Mouse (Mus musculus) embryonic facial prominence, embryonic 13.5 days (tissue): ENCODE results near the gene Fbln1. TPM values are rescaled to one million over a fixed set of nuclear protein-coding genes. Genes with fewer than 3 reads are reported as not detected.
"Not testable (repeated sequence)": the region's sequence is repeated elsewhere in the genome, so short reads cannot be mapped to it uniquely, and the experiment has no call there.

Experiments used
- ATAC-seq: fragments of 200-750 bp; cut with Nextera tagmentation; 2 replicates; pipeline ENCODE4 v1.8.0; 2017; ENCODE audit warnings: low read depth; ENCODE audit not compliant: insufficient number of reproducible peaks, insufficient read depth, low FRiP score, low TSS enrichment
- H3K27ac ChIP-seq: fragments of 300-500 bp; sonication (generic); 2 replicates; pipeline ENCODE4 v1.5.1; 2015; ENCODE audit warnings: moderate library complexity, mild to moderate bottlenecking, inconsistent platforms
- H3K27me3 ChIP-seq: fragments of 300-500 bp; sonication (generic); 2 replicates; pipeline ENCODE4 v1.6.1; 2015; ENCODE audit warnings: mild to moderate bottlenecking, inconsistent platforms
- H3K36me3 ChIP-seq: fragments of 300-500 bp; sonication (generic); 2 replicates; pipeline ENCODE4 v1.6.1; 2015; ENCODE audit warnings: mild to moderate bottlenecking, inconsistent platforms
- H3K4me1 ChIP-seq: fragments of 300-500 bp; sonication (generic); 2 replicates; pipeline ENCODE4 v1.6.1; 2015; ENCODE audit warnings: inconsistent platforms
- H3K4me2 ChIP-seq: fragments of 300-500 bp; sonication (generic); 2 replicates; pipeline ENCODE4 v1.6.1; 2015; ENCODE audit warnings: moderate library complexity, mild to moderate bottlenecking, inconsistent platforms
- H3K4me3 ChIP-seq: fragments of 300-500 bp; sonication (generic); 2 replicates; pipeline ENCODE4 v1.5.1; 2015; ENCODE audit warnings: mild to moderate bottlenecking, inconsistent platforms
- H3K9ac ChIP-seq: fragments of 300-500 bp; sonication (generic); 2 replicates; pipeline ENCODE4 v1.6.1; 2015; ENCODE audit warnings: mild to moderate bottlenecking, inconsistent platforms
- H3K9me3 ChIP-seq: fragments of 300-500 bp; sonication (generic); 2 replicates; pipeline ENCODE4 v1.6.1; 2016; ENCODE audit warnings: inconsistent platforms
- WGBS: fragments of 180-500 bp; shearing (Covaris S2); methylation state at CpG from one replicate; pipeline ENCODE4 v1.1.7; 2015; ENCODE audit warnings: mixed read lengths; 5-methylcytosine and 5-hydroxymethylcytosine counted together
- polyA plus RNA-seq: library from polyadenylated mRNA; unstranded; fragments of >200 nt; fragmentation: Nextera tagmentation; extraction: Ambion mirVana; gene quantifications from 2 replicates; pipeline ENCODE4 v1.2.1, GENCODE M21; 2015

Fbln1 gene
- polyA plus RNA-seq, 1 experiment from 2014 or later, result 238 TPM

GRCm38 (mm10) chr15:85329096-85329495 is 123.3 kb downstream of the Fbln1 start:
- Histone ChIP-seq H3K4me3 (no peak overlapping the region), H3K4me2 (no peak overlapping the region), H3K9ac (no peak overlapping the region), H3K36me3 (no peaks in the 10 kb centered on the region), H3K27me3 (no peaks in the 10 kb centered on the region), H3K4me1 (no peaks in the 10 kb centered on the region), H3K9me3 (no peaks in the 10 kb centered on the region), H3K27ac (no peak overlapping the region)
- 91% methylated on average over 5 of the region's 5 CpGs for WGBS
- ATAC-seq, result no peak

DNA sequence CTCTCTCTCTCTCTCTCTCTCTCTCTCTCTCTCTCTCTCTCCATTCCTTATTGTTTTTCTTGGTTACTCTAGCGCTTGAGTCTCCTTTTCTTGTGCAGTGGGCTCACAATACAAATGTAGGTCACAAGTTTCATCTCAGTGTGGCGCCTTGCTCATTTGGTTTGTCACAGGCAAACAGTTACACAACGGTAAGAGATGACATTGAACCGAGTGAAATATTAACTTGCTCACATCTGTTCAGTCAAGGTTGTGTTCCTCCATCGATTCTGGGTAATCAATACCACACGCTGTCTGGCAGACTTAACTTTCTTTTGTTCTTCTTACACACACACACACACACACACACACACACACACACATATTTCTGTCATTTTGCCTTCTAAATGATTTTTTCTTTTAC is 124.3 kb downstream of the Fbln1 start:
- ATAC-seq, result no peak

GRCm38 (mm10) chr15:85333511-85333910 is 127.8 kb downstream of the Fbln1 start:
- not testable (repeated sequence) for H3K27ac ChIP-seq, H3K9ac ChIP-seq, H3K4me3 ChIP-seq, H3K4me2 ChIP-seq, H3K27me3 ChIP-seq, ATAC-seq, H3K36me3 ChIP-seq, H3K9me3 ChIP-seq
- 91% methylated on average over 6 of the region's 6 CpGs for WGBS
- peaks cover 23% of the 10 kb centered on the region for H3K4me1 ChIP-seq

More for the DNA sequence above, 124.3 kb downstream of the Fbln1 start:
- Histone ChIP-seq H3K4me1 (no peaks in the 10 kb centered on the region), H3K36me3 (no peaks in the 10 kb centered on the region), H3K4me2 (no peak overlapping the region), H3K4me3 (no peak overlapping the region), H3K9me3 (no peaks in the 10 kb centered on the region), H3K27ac (no peak overlapping the region), H3K27me3 (no peaks in the 10 kb centered on the region), H3K9ac (no peak overlapping the region)
- WGBS, result 59% methylated on average over 6 of the region's 6 CpGs

DNA sequence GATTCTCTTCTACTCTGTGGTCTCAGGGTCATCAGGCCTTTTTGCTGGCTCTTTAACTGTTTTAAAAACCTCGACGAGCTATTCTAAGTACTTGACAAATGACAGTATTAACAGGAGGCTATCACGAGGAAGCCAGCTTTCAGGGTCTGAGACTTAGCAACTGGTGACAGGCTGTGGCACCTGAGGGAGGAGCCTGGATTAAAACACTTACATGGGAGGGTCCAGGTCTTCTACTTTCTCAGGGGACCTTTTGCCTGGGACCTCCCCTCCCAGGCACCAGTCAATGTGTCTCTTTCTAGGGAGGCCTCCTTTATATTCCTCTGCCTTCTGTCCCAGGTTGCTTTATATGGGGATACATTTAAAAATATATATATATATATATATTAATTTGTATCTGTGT is 128.5 kb downstream of the Fbln1 start:
- Histone ChIP-seq H3K27ac (no peak overlapping the region), H3K4me2 (no peak overlapping the region), H3K4me3 (no peak overlapping the region), H3K9ac (no peak overlapping the region), H3K36me3 (no peaks in the 10 kb centered on the region), H3K4me1 (peaks cover 23% of the 10 kb centered on the region), H3K27me3 (no peaks in the 10 kb centered on the region), H3K9me3 (no peaks in the 10 kb centered on the region)
- ATAC-seq, result no peak
- 73% methylated on average over 3 of the region's 3 CpGs for WGBS

- WGBS, result 7% methylated on average over 18 of the region's 19 CpGs
- H3K4me2 ChIP-seq, result peak within 1 kb of the TSS; percentile 81
- H3K4me3 ChIP-seq, result peak within 1 kb of the TSS; percentile 95
- H3K4me1 ChIP-seq, result peaks cover 23% of the 10 kb centered on the region
- H3K9ac ChIP-seq, result peak within 1 kb of the TSS; percentile 94
- no peaks in the 10 kb centered on the region for H3K9me3 ChIP-seq
- H3K27me3 ChIP-seq, result no peaks in the 10 kb centered on the region
- no peaks in the 10 kb centered on the region for H3K36me3 ChIP-seq
- no peak for ATAC-seq
- H3K27ac ChIP-seq, result peak within 1 kb of the TSS; percentile 97
Measured at GRCm38 (mm10) chr15:85335671-85336300, 130.0 kb downstream of the Fbln1 start, which contains the start of gene Atxn10. TSS of gene Atxn10 (plus strand) at chr15:85336245.

Other genes starting within 250 kb of the Fbln1 start
- 8.7 and 9.2 TPM in 2 replicates for gene 5031439G07Rik, start 217.4 kb upstream of the Fbln1 start, polyA plus RNA-seq
- 1.1 and 1.2 TPM in 2 replicates for gene Upk3a, start 188.8 kb upstream of the Fbln1 start, polyA plus RNA-seq
- gene Fam118a, start 177.0 kb upstream of the Fbln1 start, polyA plus RNA-seq, result 23.2 and 23.6 TPM in 2 replicates
- 0.10 and 0.27 TPM in 2 replicates for gene Smc1b, start 74.0 kb upstream of the Fbln1 start, polyA plus RNA-seq
- 0.77 and 1.3 TPM in 2 replicates for gene Ribc2, start 73.9 kb upstream of the Fbln1 start, polyA plus RNA-seq
- gene Atxn10, start 130.3 kb downstream of the Fbln1 start, polyA plus RNA-seq, result 336 and 343 TPM in 2 replicates